Mouse (Mus musculus): ENCODE data around the gene Zglp1.

DNA sequence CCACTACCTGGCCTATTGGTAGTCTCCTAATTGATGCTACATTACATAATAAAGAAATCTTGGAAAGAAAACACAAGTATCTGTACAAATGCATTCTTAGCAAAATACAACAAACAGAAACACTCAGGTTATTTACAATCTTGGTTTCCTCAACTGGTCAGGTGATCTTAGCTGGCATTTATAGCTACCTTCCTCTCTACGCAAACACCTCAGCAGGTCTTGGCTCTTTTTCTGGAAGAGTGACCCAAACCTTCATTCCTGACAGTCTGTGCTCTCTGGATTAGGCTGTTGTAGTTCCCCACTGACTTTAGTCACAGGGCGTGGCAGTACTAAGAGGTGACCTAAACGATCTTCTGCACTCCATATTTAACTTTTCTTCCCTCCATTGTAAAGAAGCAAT lies 21.7 kb downstream of the Zglp1 start:
- TF ChIP-seq POLR2A (IDR thresholded peaks at IDR 0.05; ENCODE audit: low read depth, low read length): no peak
- no peak for TF ChIP-seq CTCF (IDR thresholded peaks at IDR 0.05; ENCODE audit: extremely low read depth, insufficient read length, insufficient replicate concordance, low read depth, low read length)
